Mouse (Mus musculus): Measurements from ENCODE around the gene Sult6b2. TPM values are rescaled to one million over a fixed set of nuclear protein-coding genes. Genes with fewer than 3 reads are reported as not detected.
A peak's percentile ranks its signal among the peaks of the same experiment; 100 is the strongest.

The Sult6b2 gene
- polyA plus RNA-seq, 1 experiment from 2014 or later, result not detected

DNA sequence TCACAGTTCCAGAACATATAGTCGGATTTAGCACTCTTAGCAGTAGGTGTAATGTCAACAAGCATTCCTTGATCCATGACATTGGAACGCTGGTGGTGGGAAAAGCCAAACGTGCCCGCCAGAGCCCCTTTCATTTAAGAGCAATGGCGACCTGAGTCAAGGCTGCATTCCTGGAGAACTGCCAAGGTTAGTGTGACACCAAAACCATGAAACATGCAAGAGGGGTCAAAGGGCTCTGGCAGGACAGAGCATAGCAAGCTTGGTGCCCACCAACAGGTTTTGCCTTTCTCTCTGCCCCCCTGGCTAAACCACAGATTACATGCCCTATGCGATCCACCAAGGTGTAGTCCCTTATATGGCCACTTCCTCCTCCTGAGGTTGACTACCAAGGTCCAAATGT is 65.7 kb downstream of the Sult6b2 start:
- no peak overlapping the region for H3K27ac ChIP-seq
- no peaks in the 10 kb centered on the region for H3K9me3 ChIP-seq (ENCODE audit: control insufficient read depth, low read length)
- H3K4me3 ChIP-seq (replicated peaks; ENCODE audit: low read length), result no peak overlapping the region
- 84% methylated on average over 6 of the region's 6 CpGs for WGBS
- no peaks in the 10 kb centered on the region for H3K36me3 ChIP-seq (replicated peaks; ENCODE audit: control insufficient read depth, insufficient read depth)
- no peak overlapping the region for H3K4me2 ChIP-seq (replicated peaks)
- no peaks in the 10 kb centered on the region for H3K4me1 ChIP-seq (replicated peaks; ENCODE audit: control insufficient read depth, insufficient read depth, low read length)
- DNase-seq (ENCODE audit: low spot score) (no peak), ATAC-seq (ENCODE audit: low FRiP score) (no peak)
- H3K27me3 ChIP-seq (ENCODE audit: control insufficient read depth, insufficient read depth, low read length), result no peaks in the 10 kb centered on the region
- no peak overlapping the region for H3K9ac ChIP-seq

DNA sequence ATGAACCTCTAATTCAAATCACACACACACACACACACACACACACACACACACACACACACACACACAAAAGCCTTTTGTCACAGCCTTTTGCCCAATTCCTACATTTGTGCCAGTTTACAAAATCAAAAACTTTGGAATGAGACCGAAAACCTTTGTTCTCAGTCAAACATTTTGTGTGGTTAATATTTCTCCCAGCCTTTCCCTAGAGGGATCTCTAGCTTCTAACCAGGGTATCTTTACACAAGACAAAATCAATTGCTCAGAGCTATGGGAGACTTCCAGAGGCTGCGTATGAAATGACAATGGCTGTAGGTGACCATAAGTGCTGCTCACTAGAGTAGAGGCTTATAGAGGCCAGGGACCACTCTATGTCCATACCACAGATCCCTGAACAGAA is 66.1 kb downstream of the Sult6b2 start:
- Histone ChIP-seq H3K36me3 (replicated peaks; ENCODE audit: control insufficient read depth, insufficient read depth) (no peaks in the 10 kb centered on the region), H3K9me3 (ENCODE audit: control insufficient read depth, low read length) (no peaks in the 10 kb centered on the region), H3K4me1 (replicated peaks; ENCODE audit: control insufficient read depth, insufficient read depth, low read length) (no peaks in the 10 kb centered on the region), H3K9ac (no peak overlapping the region), H3K27ac (no peak overlapping the region), H3K4me2 (replicated peaks) (no peak overlapping the region), H3K27me3 (ENCODE audit: control insufficient read depth, insufficient read depth, low read length) (no peaks in the 10 kb centered on the region), H3K4me3 (replicated peaks; ENCODE audit: low read length) (no peak overlapping the region)
- WGBS, result 93% methylated on average over 2 of the region's 2 CpGs
- ATAC-seq (ENCODE audit: low FRiP score) (no peak), DNase-seq (ENCODE audit: low spot score) (no peak)

DNA sequence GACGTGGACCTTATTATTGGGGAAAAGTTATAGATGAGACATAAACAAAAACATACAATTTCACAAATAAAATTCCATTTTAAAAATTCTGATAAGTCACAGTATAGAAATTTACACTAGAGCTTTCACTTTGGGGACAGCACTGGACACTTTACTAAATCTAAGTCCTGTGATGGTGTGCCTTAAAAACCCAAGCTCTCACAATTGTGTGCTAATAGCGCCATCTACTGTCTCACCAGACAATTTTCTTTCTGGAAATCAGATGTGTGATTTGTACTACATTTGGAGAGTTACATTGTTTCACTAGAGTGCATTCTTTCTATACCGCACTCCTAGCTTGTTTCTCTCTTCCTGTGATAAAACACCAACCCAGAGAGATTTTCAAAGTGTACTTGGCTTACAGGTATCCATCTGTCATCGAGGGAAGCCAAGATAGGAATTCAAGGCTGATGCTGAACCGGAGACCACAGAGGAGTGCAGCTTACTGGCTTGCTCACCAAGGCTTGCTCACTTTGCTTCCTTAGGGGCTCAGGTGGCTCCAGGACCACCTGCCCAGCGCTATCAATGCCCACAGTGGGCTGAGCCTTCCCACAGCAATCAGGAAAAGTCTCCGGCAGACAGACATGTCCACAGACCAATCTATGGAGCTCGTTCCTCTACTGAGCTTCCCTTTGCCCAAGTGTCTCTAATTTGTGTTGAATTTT is 68.8 kb downstream of the Sult6b2 start:
- H3K4me2 ChIP-seq (replicated peaks), result no peak overlapping the region
- H3K27ac ChIP-seq, result no peak overlapping the region
- DNase-seq (ENCODE audit: low spot score) (peak; percentile 83), ATAC-seq (ENCODE audit: low FRiP score) (peak; percentile 62; the same call in 1 of the 2 replicates)
- no peaks in the 10 kb centered on the region for H3K9me3 ChIP-seq (ENCODE audit: control insufficient read depth, low read length)
- H3K27me3 ChIP-seq (ENCODE audit: control insufficient read depth, insufficient read depth, low read length), result no peaks in the 10 kb centered on the region
- WGBS, result 51% methylated on average over 8 of the region's 8 CpGs
- H3K36me3 ChIP-seq (replicated peaks; ENCODE audit: control insufficient read depth, insufficient read depth), result no peaks in the 10 kb centered on the region
- H3K4me1 ChIP-seq (replicated peaks; ENCODE audit: control insufficient read depth, insufficient read depth, low read length), result no peaks in the 10 kb centered on the region
- H3K4me3 ChIP-seq (replicated peaks; ENCODE audit: low read length), result no peak overlapping the region
- no peak overlapping the region for H3K9ac ChIP-seq

Other genes starting within 250 kb of the Sult6b2 start
- 12.4 and 12.9 TPM in 2 replicates for gene Kcnj8, start 232.9 kb downstream of the Sult6b2 start, polyA plus RNA-seq (2014; fragmentation: Nextera tagmentation; extraction: Ambion mirVana)
- gene Abcc9, start 102.2 kb downstream of the Sult6b2 start, polyA plus RNA-seq (2014; fragmentation: Nextera tagmentation; extraction: Ambion mirVana), result 4.6 and 4.9 TPM in 2 replicates
- 202 and 219 TPM in 2 replicates for gene Cmas, start 47.8 kb downstream of the Sult6b2 start, polyA plus RNA-seq (2014; fragmentation: Nextera tagmentation; extraction: Ambion mirVana)
- 6.1 and 7.1 TPM in 2 replicates for gene St8sia1, start 159.9 kb upstream of the Sult6b2 start, polyA plus RNA-seq (2014; fragmentation: Nextera tagmentation; extraction: Ambion mirVana)

All from hindbrain, embryonic 14.5 days (tissue).